Mouse (Mus musculus) thymus, adult 2 months (tissue): ENCODE measurements at regions not wholly inside any gene's neighbourhood (a gene's known extent, or its start where the extent isn't known, plus 50 kb on each side); places are given as distances from the start of the nearest gene placed in this dataset.

Experiments used
- CTCF ChIP-seq: fragments of 200-500 bp; IDR thresholded peaks from 2 replicates; pipeline ENCODE4 v1.5.1; 2012; ENCODE audit warnings: mild to moderate bottlenecking, control low read depth, low read length, moderate library complexity, borderline replicate concordance; ENCODE audit not compliant: control insufficient read depth, poor library complexity, insufficient read depth; ENCODE audit errors: extremely low read depth
- POLR2A ChIP-seq: fragments of 200-500 bp; IDR thresholded peaks from 2 replicates; pipeline ENCODE4 v1.6.1; 2012; ENCODE audit warnings: mild to moderate bottlenecking, low read length, control low read depth, moderate library complexity; ENCODE audit not compliant: control insufficient read depth, poor library complexity, insufficient read depth; ENCODE audit errors: extremely low read depth

DNA sequence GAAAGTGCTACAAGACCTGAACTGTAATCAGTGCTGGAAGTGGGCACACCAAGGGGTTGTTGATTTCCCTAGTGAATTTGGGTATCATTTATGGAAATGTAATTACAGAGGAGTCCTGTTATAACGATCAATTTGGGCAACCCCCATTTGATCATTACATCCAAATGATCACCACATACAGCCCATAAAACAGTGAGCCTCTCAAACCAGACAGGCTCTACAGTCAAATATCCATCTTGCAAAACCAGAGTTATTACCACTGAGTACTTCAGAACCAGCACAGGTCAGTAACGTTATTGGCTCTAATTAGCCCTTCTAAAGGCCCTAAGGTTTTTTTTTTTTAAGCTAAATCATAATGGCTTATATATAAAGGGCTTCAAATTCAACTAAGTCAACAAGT, 934.4 kb downstream of the Ttll7 start:
- TF ChIP-seq CTCF (no peak), POLR2A (no peak)
